ENCODE assay signal across 26 mouse cellular contexts in the genomic region with DNA sequence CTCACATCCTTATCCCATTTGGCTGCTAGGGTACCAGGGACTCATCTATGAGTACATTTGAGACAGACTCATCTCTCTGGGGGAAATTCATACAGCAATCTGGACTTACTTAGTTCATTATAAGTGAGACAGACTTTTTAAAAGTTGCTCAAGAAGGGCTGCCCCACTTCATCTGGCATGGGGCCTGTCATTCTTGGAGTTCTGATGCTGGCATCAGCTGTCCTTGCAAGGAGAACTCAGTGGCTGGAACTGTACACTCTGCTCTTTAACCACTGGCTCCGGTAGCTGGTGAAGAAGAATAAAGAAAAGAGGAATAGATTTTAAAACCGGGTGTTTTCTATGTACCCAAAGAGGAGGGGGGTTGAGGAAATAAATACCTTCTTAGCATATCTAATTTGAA. TPM values are rescaled to one million over a fixed set of nuclear protein-coding genes. Genes with fewer than 3 reads are reported as not detected.
DNase-seq lines count a peak whose midpoint lies in the region; ATAC-seq lines count a peak whose summit lies in the region.
"Had no signal": no experiment of that assay in that cellular context is flagged by ENCODE, and none has a peak within 500 bp of the region (broad histone marks: within the 10 kb centered on the region; RNA-seq: fewer than 3 reads in every experiment).

No protein-coding gene starts in this region.

- peak overlapping the region; percentile 73 for H3K27ac ChIP-seq in embryonic facial prominence, embryonic 15.5 days (replicated peaks)
- H3K27ac ChIP-seq in hindbrain, embryonic 11.5 days (ENCODE audit: low read depth, low read length) = no peak overlapping the region
- H3K27ac ChIP-seq: heart, embryonic 15.5 days; hindbrain, postnatal 0 days; macrophage; midbrain, embryonic 15.5 days; neural tube, embryonic 12.5 days had no signal

- DNase-seq in gastrocnemius, postnatal 14 days = peak; percentile 32
- no peak for DNase-seq in gastrocnemius, postnatal 4 days (ENCODE audit: low spot score in 2 of 2)
- DNase-seq in layer of hippocampus, postnatal 10 days (ENCODE audit: low spot score in 2 of 2) = peak; percentile 34 to 36
- no peak for DNase-seq in layer of hippocampus, postnatal 36 days
- DNase-seq in NIH3T3 (ENCODE audit: low read depth) = peak; percentile 7
- DNase-seq in hindbrain, embryonic 11.5 days (ENCODE audit: low spot score) = no peak
- DNase-seq: adrenal gland, postnatal 10 days; B cell, adult 2 months; cerebellum, adult 18-20 months; cerebellum, postnatal 14 days; kidney, adult 9 months; kidney, postnatal 14 days; liver, postnatal 0 days; right cerebral cortex, postnatal 14 days; thymus, postnatal 14 days had no signal

- peaks cover 38% of the 10 kb centered on the region for H3K4me1 ChIP-seq in embryonic facial prominence, embryonic 15.5 days
- H3K4me1 ChIP-seq in hindbrain, embryonic 11.5 days (replicated peaks; ENCODE audit: control insufficient read depth, insufficient read depth, low read length) = no peaks in the 10 kb centered on the region
- H3K4me1 ChIP-seq: heart, embryonic 15.5 days had no signal

- no peaks in the 10 kb centered on the region for H3K36me3 ChIP-seq in embryonic facial prominence, embryonic 15.5 days
- no peaks in the 10 kb centered on the region for H3K36me3 ChIP-seq in hindbrain, embryonic 11.5 days (ENCODE audit: control insufficient read depth, insufficient read depth, low read length)
- H3K36me3 ChIP-seq: G1E; heart, embryonic 15.5 days; midbrain, embryonic 15.5 days; neural tube, embryonic 12.5 days had no signal

- H3K4me2 ChIP-seq in embryonic facial prominence, embryonic 15.5 days (replicated peaks) = no peak overlapping the region
- H3K4me2 ChIP-seq in hindbrain, embryonic 11.5 days (replicated peaks; ENCODE audit: low read depth, low read length) = no peak overlapping the region
- H3K4me2 ChIP-seq: heart, embryonic 15.5 days; liver, embryonic 11.5 days; midbrain, embryonic 15.5 days; neural tube, embryonic 12.5 days had no signal

- no peak for ATAC-seq in embryonic facial prominence, embryonic 15.5 days (ENCODE audit: insufficient number of reproducible peaks, low FRiP score, low TSS enrichment, low read depth)
- ATAC-seq in hindbrain, embryonic 11.5 days (ENCODE audit: low FRiP score) = no peak
- ATAC-seq: forebrain, embryonic 16.5 days; hindbrain, postnatal 0 days; intestine, embryonic 16.5 days; liver, postnatal 0 days; midbrain, embryonic 15.5 days had no signal

- intact Hi-C loops in gastrocnemius, postnatal 14 days (cut with DNase I; ENCODE audit: low total_unique reads) = no loop called here

- H3K27me3 ChIP-seq in embryonic facial prominence, embryonic 15.5 days = no peaks in the 10 kb centered on the region
- no peaks in the 10 kb centered on the region for H3K27me3 ChIP-seq in hindbrain, embryonic 11.5 days (ENCODE audit: control insufficient read depth, insufficient read depth, low read length)
- H3K27me3 ChIP-seq: CH12.LX; heart, embryonic 15.5 days; midbrain, embryonic 15.5 days; neural tube, embryonic 12.5 days had no signal

- WGBS in embryonic facial prominence, embryonic 15.5 days = 37% methylated on average over 2 of the region's 2 CpGs
- WGBS in hindbrain, embryonic 11.5 days = 86% methylated on average over 2 of the region's 2 CpGs

- H3K4me3 ChIP-seq in embryonic facial prominence, embryonic 15.5 days (replicated peaks) = no peak overlapping the region
- H3K4me3 ChIP-seq in hindbrain, embryonic 11.5 days (ENCODE audit: low read depth, low read length) = no peak overlapping the region
- H3K4me3 ChIP-seq: heart, embryonic 15.5 days; midbrain, embryonic 15.5 days; neural tube, embryonic 12.5 days had no signal

- H3K9ac ChIP-seq in embryonic facial prominence, embryonic 15.5 days = no peak overlapping the region
- no peak overlapping the region for H3K9ac ChIP-seq in hindbrain, embryonic 11.5 days (ENCODE audit: low read depth, low read length)
- H3K9ac ChIP-seq: heart, embryonic 15.5 days; liver, postnatal 0 days; midbrain, embryonic 15.5 days; neural tube, embryonic 12.5 days had no signal

- no peaks in the 10 kb centered on the region for H3K9me3 ChIP-seq in embryonic facial prominence, embryonic 15.5 days (replicated peaks)
- H3K9me3 ChIP-seq in hindbrain, embryonic 11.5 days (ENCODE audit: control insufficient read depth, low read length) = no peaks in the 10 kb centered on the region
- H3K9me3 ChIP-seq: heart, embryonic 15.5 days; midbrain, embryonic 15.5 days; neural tube, embryonic 12.5 days had no signal

RNA-seq across cellular contexts. Expression of a gene that starts 36.1 kb away (rescaled TPM):
- total RNA-seq in gastrocnemius, postnatal 14 days (2021) = 10 to 100 TPM; 10.8 to 12.3 TPM
- 10 to 100 TPM; 25.9 to 30.0 TPM for total RNA-seq in gastrocnemius, postnatal 4 days (2021)
- total RNA-seq in layer of hippocampus, postnatal 10 days (2021) = 10 to 100 TPM; 70.0 to 72.0 TPM
- 10 to 100 TPM; 33.6 to 38.5 TPM for total RNA-seq in layer of hippocampus, postnatal 36 days (2021)
- polyA plus RNA-seq in embryonic facial prominence, embryonic 15.5 days (2015; fragmentation: Nextera tagmentation; extraction: Ambion mirVana) = 35.3 and 38.3 TPM in 2 replicates
- 14.6 and 17.0 TPM in 2 replicates for polyA plus RNA-seq in hindbrain, embryonic 11.5 days (2014; fragmentation: Nextera tagmentation; extraction: Ambion mirVana)
- total RNA-seq: CH12.LX had no signal
- polyA plus RNA-seq: G1E, macrophage had no signal

Comparison
In these comparisons a context has a peak if more than half of its experiments do, and no peak if none do; other contexts are left out.
1. DNase-seq: peak in gastrocnemius, postnatal 14 days (single experiment), layer of hippocampus, postnatal 10 days (2 of 2) and NIH3T3 (single experiment); none in gastrocnemius, postnatal 4 days (0 of 2), layer of hippocampus, postnatal 36 days (0 of 2) and hindbrain, embryonic 11.5 days (single experiment).